Mouse (Mus musculus) megakaryocyte, embryonic 14.5 days (primary cell): Measurements from ENCODE around the gene Dazap1.

Source experiments
- FLI1 ChIP-seq: IDR thresholded peaks from 2 replicates; pipeline ENCODE4 v1.6.1; 2012; ENCODE audit warnings: low read length, inconsistent platforms, mixed read lengths
- GATA1 ChIP-seq: IDR thresholded peaks from 3 replicates; pipeline ENCODE4 v1.6.1; 2012; ENCODE audit warnings: mixed read lengths, low read length, inconsistent platforms, borderline replicate concordance

DNA sequence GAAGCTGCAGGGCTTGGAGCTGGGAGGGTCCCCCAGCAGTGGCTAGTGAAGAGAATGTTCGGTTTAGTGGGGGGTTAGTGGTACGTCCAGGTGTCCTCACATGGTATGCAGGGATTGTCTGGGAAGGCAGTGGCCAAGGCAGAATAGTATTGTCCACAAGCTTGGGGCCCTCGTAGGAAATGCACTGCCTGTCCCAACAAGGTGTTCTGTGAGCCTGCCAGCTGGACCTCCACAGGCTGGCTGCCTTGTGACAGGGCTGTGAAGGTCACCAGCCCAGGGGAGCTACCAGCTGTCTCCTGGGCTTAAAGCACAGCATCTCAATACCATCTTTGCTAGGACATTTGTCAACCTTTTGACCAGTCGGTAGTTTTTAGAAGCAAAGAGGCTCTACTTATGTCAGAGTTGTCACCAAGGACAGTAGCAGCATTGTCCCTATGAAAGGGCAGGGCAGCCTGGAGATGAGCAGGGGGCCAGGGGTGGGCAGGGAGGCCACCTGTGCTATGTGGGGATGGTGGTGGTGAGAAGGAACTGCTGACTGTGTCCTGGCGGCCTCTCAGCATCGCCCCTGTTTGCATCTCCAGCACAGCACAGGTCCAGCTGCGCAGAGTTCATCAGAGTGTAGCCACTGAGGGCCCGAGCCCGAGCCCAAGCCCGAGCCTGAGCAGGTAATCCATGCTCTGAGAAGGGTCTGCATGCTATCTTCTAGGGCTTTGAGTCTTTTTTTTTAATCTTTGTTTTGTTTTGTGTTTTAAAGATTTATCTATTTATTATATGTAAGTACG lies 8.6 kb upstream of the Dazap1 start:
- TF ChIP-seq GATA1 = no peak
- no peak for TF ChIP-seq FLI1
